Mouse (Mus musculus) layer of hippocampus, adult 8-10 months (tissue): Measurements from ENCODE around the gene Rdh19. TPM values are rescaled to one million over a fixed set of nuclear protein-coding genes. Genes with fewer than 3 reads are reported as not detected.
"Not testable (repeated sequence)": the region's sequence is repeated elsewhere in the genome, so short reads cannot be mapped to it uniquely, and the experiment has no call there.

Experiments
- DNase-seq, 2 experiments: peaks; one replicate each; pipeline ENCODE4 v3.0.0; 2022; ENCODE audit warnings: low spot score in 2 of 2
- total RNA-seq, 4 experiments: library from RNA; stranded (reverse); gene quantifications; 2 replicates each; pipeline ENCODE4 v1.2.4; 2022

The Rdh19 gene
- total RNA-seq, 4 experiments from 2014 or later, result not detected

DNA sequence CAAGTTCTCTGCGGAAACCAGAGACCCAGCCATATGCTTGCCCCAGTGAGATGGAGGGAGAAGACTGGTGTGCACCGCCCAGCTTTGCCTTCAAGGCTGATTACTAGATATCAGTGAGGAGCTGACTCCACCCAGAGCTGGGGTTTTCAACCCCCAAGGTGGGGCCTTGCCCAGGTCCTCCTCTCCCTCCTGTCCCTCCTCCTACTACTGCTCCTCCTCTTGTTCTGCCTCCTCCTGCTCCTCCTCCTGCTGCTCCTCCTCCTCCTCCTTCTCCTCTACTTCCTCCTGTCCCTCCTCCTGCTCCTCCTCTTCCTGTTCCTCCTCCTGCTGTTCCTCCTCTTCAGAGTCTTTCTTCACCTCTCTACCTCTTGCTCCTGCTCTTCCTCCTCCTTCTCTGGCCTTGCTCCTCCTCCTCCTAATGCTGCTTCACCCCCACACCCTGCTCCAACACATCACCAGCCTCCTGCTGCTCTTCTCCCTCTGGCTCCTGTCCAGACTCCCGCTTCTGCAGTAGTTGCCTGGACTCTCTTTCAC lies 29.5 kb downstream of the Rdh19 start:
- DNase-seq, result peak in 1 of 2 experiments; percentile 11

DNA sequence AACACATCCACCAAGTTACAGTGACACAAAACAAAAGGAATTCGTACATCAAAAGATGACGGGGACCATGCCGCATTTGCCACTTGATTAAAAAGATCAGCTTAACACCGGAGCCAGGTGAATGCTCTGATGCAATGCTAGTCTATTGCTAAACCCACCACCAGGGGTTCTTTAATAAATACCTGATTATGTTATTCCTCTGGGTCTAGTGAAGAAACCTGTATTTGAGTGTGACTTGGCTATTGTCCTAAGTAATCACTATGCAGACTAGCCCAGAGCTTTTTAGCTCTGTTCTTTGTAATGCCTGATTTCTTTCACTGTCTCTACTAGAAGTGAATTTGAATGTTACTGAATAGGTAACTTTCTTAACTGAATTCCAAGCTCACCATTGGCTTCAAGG lies 31.3 kb downstream of the Rdh19 start:
- DNase-seq, result no peak

DNA sequence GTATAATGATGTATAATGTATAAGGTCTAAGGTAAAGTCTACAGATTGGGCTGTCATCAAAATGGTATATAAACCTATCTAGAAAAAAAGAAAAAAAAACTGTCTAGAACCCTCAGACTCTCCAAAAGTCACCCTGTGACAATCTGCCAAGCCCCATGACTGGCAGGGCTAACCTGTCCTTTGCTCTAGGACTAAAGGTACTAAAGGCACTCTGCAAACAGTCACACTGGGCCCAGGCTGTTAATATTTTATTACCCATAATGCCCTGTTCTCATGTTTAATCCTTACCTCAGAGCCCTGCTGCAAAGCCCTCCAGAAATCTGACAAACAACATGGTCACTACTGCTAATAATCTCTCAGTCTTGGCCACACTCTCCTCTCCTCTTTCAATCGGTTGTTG lies 36.8 kb downstream of the Rdh19 start:
- no peak for DNase-seq

DNA sequence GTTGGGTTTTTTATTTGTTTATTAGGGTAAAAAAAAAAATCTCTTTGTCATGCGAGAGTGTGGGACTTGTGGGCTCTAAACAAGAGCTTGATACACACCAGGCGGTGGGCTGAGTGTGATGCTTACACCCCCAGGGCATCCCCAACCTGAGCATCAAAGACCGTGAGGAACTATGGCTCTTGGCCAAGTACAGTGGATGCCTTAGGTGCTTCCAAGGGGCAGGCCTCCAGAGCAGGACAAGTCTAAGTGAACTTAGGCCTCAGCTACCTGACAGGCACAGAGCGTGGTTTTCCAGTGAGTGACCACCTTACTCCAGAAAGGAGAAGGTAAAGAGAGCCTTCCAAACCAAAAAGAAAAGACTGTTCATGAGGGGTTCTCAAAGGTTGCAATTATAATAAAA lies 37.2 kb downstream of the Rdh19 start:
- DNase-seq, result no peak

DNA sequence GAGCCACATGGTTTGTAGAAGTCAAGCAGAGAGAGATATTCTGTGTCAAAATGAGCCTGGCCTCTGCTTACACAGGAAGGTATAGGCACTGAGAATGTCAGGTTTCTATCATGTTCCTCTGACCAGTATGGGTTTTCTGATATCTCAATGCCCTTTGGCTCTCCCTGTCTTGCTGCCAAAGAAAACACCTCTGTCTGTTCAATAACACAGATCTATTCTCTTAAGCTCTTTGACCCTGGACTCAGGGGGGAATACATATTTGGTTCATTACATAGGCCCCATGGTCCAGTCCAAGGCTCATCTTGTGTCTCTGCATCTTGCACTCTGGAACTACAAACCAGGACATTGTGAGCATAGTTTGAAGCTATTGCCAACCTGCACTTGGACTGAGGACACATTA lies 38.9 kb downstream of the Rdh19 start, which contains the start of gene Rdh7:
Gene Rdh7, minus strand, starts transcription at position 213 of the 400 bp plus-strand sequence.
- no peak for DNase-seq

DNA sequence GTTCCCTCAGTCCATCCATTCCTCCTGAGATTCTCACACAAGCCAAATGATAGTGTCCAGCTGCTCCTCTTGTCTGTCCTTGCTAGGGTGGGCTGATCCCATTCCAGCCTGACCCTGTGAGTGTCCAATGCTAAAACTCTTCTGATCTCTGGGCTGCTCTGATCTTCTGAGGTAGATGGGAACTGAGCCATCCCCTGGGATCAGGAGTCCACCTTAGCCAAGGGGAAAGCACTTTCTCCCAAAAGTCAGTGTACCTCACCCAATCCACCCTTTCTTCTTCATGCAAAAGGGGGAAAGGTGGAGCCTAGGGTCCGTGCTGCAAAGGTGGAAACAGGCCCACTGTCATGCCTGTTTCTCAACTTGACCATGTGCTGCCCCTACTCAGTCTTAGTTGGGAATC lies 41.8 kb downstream of the Rdh19 start:
- no peak for DNase-seq

DNA sequence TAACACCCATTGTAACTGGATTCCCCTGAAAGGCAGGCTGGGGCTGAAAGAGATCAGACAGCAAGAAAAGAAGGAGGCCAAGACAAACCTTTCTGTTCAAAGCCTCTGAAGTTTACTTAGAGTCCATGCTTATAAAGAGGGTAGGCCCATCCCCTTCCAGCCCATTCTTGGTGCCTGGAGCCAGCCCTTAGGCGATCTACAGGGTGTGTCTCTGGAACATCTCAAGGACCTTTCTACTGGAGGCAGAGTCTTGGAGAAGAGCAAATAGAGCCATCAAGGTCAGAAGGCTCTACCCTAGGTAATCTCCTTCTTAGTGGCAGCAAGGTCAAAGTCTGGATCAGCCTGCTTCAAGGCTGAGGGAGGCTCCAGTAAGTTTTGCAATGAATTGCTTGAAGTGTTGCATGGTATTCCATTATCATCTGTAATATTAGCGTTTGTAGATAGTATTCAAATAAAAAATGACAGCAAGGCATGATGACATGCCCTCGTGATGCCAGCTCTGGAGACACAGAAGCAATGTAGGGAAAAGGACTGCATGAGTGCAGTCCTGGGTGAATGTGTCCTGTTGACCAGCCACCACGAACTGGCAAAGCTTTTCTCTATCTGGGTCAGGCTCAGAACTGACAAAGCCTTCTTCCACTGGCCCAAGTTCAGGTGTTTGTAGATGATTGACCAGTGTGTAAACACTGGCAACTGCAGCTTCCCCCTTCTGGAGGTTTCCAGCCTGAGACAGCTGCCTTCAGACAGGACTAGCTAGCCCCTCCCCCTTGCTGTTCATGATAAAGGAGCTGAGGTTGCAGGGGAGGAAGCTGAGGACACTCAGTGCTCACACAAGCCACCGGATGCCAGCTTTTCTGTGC lies 43.7 kb downstream of the Rdh19 start:
- DNase-seq, result not testable (repeated sequence)

DNA sequence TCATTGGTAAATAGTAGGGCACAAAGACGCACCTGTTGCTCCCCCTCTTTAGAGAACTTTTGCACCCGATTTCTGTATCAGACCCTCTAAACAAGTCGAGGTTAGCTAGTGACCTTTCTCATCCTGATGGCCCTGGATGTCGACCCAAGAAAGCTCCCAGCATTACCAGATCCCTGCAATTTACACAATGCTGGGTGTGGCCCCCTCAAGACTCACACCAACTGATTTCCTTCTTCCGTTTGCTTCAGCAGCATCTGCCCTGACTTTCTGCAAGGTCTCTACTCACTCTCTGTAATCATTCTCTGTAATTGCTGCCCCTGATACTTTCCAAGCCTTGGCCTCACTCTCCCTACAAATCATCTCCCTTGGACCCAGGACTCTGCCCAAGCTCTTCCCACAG lies 47.0 kb downstream of the Rdh19 start:
- DNase-seq, result no peak

DNA sequence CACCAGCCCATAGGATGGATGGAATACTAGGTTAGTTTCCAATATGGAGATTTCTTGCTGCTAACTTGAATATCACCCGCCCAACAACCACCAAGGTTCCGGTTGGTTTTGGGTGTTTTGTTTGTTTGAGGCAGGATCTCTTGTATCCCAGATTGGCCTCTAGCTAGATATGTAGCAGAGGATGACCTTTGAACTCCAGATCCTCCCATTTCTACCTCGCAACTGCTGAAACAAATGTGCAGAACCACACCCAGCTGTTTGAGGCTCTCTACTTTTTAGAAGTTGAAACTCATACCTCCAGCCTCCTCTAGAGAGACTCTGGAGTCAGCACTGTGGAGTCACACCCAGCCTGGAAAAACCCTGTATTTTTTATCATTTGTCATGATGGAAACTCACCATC lies 47.8 kb downstream of the Rdh19 start:
- DNase-seq, result no peak

DNA sequence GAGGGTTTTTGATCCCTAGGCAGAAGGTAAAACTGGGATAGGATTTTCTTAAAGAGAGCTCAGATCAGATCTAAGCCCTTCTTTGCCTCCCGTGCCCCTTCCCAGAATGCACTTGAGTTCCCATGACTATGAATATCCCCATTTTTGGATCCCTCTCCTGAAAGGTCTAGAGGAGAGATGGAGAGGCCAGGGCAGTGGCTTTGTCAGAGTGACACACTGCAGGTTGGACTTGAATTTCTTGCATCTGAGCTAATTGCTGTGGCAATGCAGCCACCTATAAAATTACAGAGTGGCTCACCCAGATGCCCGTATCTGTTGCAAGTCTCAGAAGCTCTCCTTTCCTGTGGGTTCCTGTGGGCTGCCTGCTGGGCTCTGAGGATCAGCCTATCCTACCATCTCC lies 48.5 kb downstream of the Rdh19 start, which contains the start of gene Sdr9c7:
Gene Sdr9c7, plus strand, starts transcription at position 301 of the 400 bp plus-strand sequence.
- no peak for DNase-seq

DNA sequence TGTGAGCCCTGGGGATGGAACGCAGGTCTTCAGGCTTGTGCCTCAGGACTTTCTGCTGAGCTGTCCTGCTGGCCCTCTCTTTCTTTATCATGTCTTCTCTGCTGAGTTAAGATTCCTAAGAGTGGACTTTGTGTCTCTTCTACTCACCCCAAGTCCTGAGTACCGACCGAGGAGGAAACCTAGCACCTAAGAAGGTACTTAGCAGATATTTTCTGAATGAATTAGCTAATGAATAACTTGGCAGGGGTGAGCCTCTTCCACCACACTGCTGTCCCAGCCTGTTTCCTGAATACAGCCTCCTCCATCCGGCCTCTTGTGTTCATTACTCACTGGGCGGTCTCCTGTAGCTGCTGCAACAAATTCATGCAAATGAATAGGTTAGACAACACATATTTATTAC lies 50.1 kb downstream of the Rdh19 start:
- no peak for DNase-seq

DNA sequence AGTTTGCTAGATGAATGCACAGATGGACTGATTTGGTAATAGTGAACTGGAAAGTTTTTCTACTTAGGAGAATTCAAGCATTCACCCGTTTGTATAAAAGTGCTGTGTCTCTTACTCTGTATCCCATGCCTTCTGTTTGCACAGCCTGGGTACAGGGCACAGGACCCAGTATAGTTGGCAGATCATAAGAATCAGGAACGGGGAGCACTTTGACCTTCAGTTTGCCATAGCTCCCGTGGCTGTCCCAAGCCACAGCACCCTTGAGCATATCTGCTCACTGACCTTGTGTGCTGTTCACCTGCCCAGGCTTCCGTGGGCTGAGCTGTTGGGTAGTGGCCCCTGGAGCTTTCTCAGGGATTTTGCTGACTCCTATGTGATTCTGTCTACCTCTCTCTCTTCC lies 52.0 kb downstream of the Rdh19 start:
- DNase-seq, result no peak

DNA sequence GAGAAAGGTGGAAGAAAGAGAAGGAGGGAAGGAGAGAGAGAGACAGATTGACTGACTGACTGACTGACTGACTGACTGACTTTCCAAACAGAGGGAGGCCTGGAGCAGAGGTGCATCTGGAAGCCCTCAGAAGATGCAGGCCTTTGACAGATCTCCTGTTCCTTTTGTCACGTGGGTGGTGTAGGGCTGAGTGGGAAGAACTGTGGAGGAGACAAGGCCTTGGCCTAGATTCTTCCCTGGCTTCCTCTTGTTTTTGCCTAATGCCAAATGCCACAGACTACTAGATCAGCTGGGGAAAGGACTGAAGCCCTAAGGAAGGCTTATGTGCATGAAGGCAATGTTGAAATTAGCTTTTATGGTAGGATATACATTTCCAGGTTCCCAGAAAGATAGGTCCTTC lies 53.4 kb downstream of the Rdh19 start:
- DNase-seq, result no peak

DNA sequence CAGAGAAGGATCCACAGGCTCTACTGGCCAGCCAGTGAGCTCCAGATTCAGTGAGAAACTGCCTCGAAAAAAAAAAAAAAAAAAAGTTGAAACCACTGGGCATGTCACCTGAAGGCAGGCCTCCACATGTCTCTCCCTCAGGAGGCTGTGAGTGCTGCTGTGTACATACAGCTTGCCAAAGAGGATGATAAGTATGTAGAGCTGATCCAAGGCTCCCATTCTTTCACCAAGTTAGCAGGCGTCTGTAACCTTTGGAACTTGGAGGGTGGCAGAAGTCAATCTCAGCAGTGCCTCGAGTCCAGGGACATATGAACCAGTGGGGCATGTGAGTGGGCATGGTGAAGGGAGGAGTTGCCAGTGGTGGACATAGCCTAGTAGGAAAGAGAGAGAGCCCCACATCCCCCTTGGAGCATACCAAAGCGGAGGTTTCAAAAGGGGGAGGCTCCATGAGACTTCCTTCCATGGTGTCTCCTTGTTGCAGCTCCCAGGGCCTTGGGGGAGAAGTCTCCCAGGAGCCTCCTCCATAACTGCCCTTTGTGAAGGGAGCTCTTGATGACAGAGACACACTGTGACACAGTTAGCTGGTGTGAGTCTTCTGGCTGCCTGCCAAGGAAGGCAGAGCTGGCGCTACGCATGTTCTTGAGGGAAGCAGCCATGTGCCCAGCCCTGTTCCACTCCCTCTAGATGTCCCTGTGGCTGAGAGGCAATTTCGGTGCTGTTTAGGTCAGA lies 55.2 kb downstream of the Rdh19 start:
- DNase-seq, result peak in 1 of 2 experiments; percentile 21

DNA sequence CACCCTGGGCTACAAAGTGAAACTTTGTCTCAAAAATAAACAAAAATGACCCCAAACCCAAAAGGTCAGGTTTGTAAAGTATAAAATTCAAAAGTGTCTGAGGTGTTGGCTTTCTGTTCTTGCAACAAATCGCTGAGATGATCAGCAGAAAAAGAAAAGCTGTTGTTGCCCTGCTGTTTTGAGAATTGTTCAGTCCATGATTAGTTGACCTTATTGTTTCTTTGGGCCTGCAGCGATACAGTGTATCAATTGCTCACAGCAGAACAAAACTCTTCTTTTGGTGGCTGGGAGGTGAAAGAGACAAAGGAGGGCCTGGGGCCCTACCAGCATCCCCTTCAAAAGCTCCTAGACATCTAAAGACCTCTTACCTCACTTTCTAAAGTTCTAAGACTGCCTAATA lies 56.4 kb downstream of the Rdh19 start:
- DNase-seq, result no peak

DNA sequence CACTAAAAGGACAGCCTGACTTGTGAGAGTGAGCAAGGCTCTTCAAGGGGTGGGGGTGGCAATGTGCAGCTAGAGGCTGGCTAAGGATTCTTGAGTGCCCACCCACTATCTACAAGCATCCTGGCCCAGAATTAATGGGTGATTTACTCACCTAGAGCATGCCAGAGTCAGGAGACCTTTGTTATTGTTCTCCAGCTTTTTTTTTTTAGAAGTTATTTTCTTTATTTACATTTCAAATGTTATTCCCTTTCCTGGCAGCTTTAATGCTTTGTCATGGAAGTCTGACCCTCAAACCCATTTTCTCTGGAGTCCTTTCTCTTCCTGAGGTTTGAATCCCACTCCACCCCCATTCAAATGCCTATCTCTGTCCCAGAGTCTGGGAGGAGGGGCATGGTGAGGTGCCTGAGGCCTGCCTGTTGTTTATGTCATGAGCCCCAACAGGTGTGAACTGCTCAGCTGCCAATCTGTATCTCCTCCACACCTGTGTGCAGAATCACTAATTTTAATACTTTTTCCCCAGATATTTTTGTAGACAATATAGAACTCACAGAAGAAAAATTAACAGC lies 57.7 kb downstream of the Rdh19 start:
- DNase-seq, result no peak

Other genes starting within 250 kb of the Rdh19 start
- gene Lrp1, start 228.8 kb upstream of the Rdh19 start, total RNA-seq, result 100 to 1,000 TPM; 293 to 333 (median 304) TPM
- 10 to 100 TPM in 3 of 4 experiments, 1 to 10 TPM in 1; 10.0 to 13.6 (median 11.3) TPM for gene Stat6, start 206.9 kb upstream of the Rdh19 start, total RNA-seq
- gene Nemp1, start 183.0 kb upstream of the Rdh19 start, total RNA-seq, result 1 to 10 TPM; 5.8 to 8.1 (median 7.6) TPM
- gene Nab2, start 181.4 kb upstream of the Rdh19 start, total RNA-seq, result 10 to 100 TPM; 45.3 to 51.6 (median 49.0) TPM
- 1 to 10 TPM in 2 of 4 experiments, under 1 TPM in 2; 0.56 to 1.7 (median 0.86) TPM for gene Myo1a, start 144.8 kb upstream of the Rdh19 start, total RNA-seq
- gene Tac2, start 125.5 kb upstream of the Rdh19 start, total RNA-seq, result 1 to 10 TPM; 3.4 to 7.7 (median 4.1) TPM
- 10 to 100 TPM; 11.0 to 12.3 (median 11.3) TPM for gene Zbtb39, start 110.4 kb upstream of the Rdh19 start, total RNA-seq
- 1 to 10 TPM; 1.6 to 2.2 (median 1.9) TPM for gene Gpr182, start 98.2 kb upstream of the Rdh19 start, total RNA-seq
- under 1 TPM; 0.07 to 0.25 (median 0.16) TPM for gene Rdh1, start 90.2 kb upstream of the Rdh19 start, total RNA-seq
- gene Rdh16f1, start 90.1 kb upstream of the Rdh19 start, total RNA-seq, result under 1 TPM in 1 of 4 experiments, not detected in 3; 0.25 TPM
- gene Rdh9, start 73.5 kb upstream of the Rdh19 start, total RNA-seq, result 1 to 10 TPM in 1 of 4 experiments, under 1 TPM in 2, not detected in 1; 0.41 to 1.1 (median 0.83) TPM
- gene Rdh16, start 48.8 kb upstream of the Rdh19 start, total RNA-seq, result under 1 TPM; 0.18 to 0.37 (median 0.22) TPM
- not detected for gene Rdh16f2, start 16.5 kb downstream of the Rdh19 start, total RNA-seq
- not detected for gene Rdh7, start 38.9 kb downstream of the Rdh19 start, total RNA-seq
- not detected for gene Sdr9c7, start 48.6 kb downstream of the Rdh19 start, total RNA-seq
- not detected for gene Hsd17b6, start 157.7 kb downstream of the Rdh19 start, total RNA-seq
- gene Prim1, start 165.2 kb downstream of the Rdh19 start, total RNA-seq, result 1 to 10 TPM; 6.0 to 9.1 (median 8.0) TPM
- gene Naca, start 185.6 kb downstream of the Rdh19 start, total RNA-seq, result 100 to 1,000 TPM; 310 to 353 (median 340) TPM
- 100 to 1,000 TPM; 128 to 136 (median 133) TPM for gene Ptges3, start 209.0 kb downstream of the Rdh19 start, total RNA-seq
- gene Atp5b, start 233.3 kb downstream of the Rdh19 start, total RNA-seq, result 1,000 to 10,000 TPM; 1,554 to 1,727 (median 1,622) TPM
- gene Baz2a, start 241.6 kb downstream of the Rdh19 start, total RNA-seq, result 10 to 100 TPM; 38.8 to 50.0 (median 46.3) TPM